Mouse (Mus musculus): ENCODE data around the gene Lrpap1. TPM values are rescaled to one million over a fixed set of nuclear protein-coding genes. Genes with fewer than 3 reads are reported as not detected.
A peak's percentile ranks its signal among the peaks of the same experiment; 100 is the strongest.

Lrpap1 gene
- polyA plus RNA-seq, 1 experiment from 2014 or later = 119 TPM

DNA sequence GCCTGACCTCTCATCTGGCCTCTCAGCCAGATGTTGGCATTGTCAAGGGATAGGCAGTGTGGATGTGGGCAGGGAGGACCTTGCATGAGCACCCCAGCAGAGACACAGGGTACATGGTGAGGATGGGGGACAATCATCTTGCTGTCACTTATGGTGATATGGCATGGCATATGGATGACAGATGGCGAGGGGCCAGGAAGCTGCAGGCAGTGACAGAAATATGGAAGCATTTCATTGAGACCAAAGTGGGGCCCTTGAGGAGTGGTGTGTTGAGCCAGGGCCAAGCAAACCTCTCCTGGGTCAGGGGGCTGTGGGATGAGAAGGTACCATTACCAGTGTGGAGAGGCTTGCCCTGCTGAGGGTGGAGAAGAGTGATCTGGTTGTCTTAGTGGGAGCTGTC, 29.2 kb downstream of the Lrpap1 start:
- WGBS = 82% methylated on average over 1 of the region's 1 CpGs
- H3K4me1 ChIP-seq = no peaks in the 10 kb centered on the region
- no peak for ATAC-seq (ENCODE audit: low FRiP score, low read depth)

DNA sequence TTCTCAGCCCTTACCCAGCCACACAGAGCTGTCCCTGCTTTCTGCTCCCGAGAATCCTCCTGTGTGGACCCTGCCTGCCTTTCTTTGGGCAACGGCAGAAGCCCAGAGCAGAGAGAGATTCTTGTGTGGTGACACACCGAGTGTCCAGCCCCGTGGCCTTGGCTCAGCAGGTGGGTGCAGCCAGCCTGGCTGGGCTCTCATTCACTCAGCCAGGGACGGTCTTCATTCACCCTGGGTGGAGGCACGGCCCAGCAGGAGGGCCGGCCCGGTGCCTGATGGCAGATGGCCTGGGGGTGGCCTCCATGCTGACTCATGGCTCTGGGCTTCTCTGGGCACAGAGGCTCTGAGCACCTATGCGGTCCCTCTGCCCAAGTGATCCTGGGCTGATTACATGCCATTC, 31.6 kb downstream of the Lrpap1 start:
- no peak for ATAC-seq (ENCODE audit: low FRiP score, low read depth)
- Histone ChIP-seq H3K9me3 (no peaks in the 10 kb centered on the region), H3K27ac (no peak overlapping the region), H3K36me3 (no peaks in the 10 kb centered on the region), H3K9ac (no peak overlapping the region), H3K4me2 (replicated peaks) (no peak overlapping the region), H3K4me1 (peaks cover 6% of the 10 kb centered on the region), H3K27me3 (replicated peaks) (peaks cover 9% of the 10 kb centered on the region), H3K4me3 (no peak overlapping the region)
- 69% methylated on average over 9 of the region's 9 CpGs for WGBS

More for the DNA sequence above, 29.2 kb downstream of the Lrpap1 start:
- Histone ChIP-seq H3K27ac (no peak overlapping the region), H3K4me2 (replicated peaks) (no peak overlapping the region), H3K4me3 (no peak overlapping the region), H3K9me3 (no peaks in the 10 kb centered on the region), H3K27me3 (replicated peaks) (peaks cover 16% of the 10 kb centered on the region), H3K9ac (no peak overlapping the region), H3K36me3 (no peaks in the 10 kb centered on the region)

DNA sequence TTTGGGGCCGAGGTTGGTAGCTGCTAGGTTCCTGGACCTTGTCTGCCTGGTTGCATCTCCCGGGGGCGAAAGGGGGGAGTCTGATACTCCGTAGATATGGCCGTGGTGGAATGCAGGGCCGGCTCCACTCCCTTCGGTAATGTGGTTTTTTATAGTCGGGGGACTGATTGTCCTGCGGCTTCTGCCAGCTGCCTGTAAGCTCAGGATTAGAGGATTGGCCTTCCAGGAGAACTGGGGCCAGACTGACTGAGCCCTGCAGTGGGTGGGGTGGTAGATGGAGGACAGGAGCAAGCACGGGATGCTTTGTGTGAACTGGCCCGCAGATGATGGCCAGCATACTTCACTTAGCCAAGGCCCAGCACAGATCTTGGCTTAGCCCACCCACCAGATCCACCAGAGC, 32.3 kb downstream of the Lrpap1 start:
- WGBS = 71% methylated on average over 11 of the region's 11 CpGs
- ATAC-seq (ENCODE audit: low FRiP score, low read depth) = no peak
- no peaks in the 10 kb centered on the region for H3K36me3 ChIP-seq
- peaks cover 1% of the 10 kb centered on the region; the same call in 1 of the 2 replicates for H3K27me3 ChIP-seq (replicated peaks)
- H3K4me2 ChIP-seq (replicated peaks) = no peak overlapping the region
- H3K9me3 ChIP-seq = no peaks in the 10 kb centered on the region
- H3K4me3 ChIP-seq = no peak overlapping the region
- H3K4me1 ChIP-seq = peaks cover 6% of the 10 kb centered on the region
- no peak overlapping the region for H3K9ac ChIP-seq
- no peak overlapping the region for H3K27ac ChIP-seq

DNA sequence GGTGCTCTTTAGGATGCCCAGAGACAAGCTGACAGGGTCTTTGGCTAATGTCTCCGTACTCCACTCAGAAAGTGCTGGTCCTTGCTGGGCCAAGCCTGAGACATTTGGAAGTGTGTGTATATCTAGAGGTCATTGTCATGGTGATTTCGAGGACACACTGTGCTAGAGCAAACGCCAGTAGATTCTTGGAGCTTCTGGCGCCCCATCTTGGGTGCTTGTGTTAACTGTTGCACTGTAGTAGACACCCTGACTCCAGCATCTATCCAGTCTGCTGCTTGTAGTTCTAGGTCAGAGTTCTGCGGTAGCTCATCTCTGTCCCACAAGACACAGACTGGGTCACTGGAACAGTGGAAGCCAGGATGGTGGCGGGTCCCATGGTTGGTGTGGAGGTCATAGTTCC, 33.7 kb downstream of the Lrpap1 start:
- H3K4me2 ChIP-seq (replicated peaks) = no peak overlapping the region
- H3K9ac ChIP-seq = no peak overlapping the region
- H3K36me3 ChIP-seq = no peaks in the 10 kb centered on the region
- H3K4me1 ChIP-seq = peaks cover 6% of the 10 kb centered on the region
- no peak for ATAC-seq (ENCODE audit: low FRiP score, low read depth)
- no peaks in the 10 kb centered on the region for H3K9me3 ChIP-seq
- H3K27ac ChIP-seq = no peak overlapping the region
- no peaks in the 10 kb centered on the region for H3K27me3 ChIP-seq (replicated peaks)
- no peak overlapping the region for H3K4me3 ChIP-seq
- WGBS = 91% methylated on average over 6 of the region's 6 CpGs

DNA sequence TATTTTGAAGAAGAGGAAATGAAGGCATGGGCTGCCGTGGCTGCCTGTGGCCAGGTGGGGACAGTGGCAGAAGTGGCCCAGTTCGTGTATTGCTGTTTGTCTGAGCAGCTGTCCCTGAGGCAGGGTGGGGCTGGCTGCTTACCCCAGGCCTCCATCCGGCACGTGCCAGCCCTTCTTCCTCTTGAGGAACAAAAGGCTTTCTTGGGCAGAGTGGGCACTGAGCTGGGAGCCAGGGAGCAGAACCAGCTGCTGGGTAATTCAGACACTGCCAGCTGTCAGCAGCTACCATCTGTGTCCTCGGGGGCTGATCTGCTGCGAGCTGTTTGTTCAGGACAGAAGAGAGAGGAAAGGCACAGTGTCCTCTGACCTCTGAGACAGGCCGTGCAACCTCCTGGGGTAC, 34.6 kb downstream of the Lrpap1 start:
- no peaks in the 10 kb centered on the region for H3K27me3 ChIP-seq (replicated peaks)
- no peak overlapping the region for H3K27ac ChIP-seq
- no peak overlapping the region for H3K9ac ChIP-seq
- 47% methylated on average over 7 of the region's 7 CpGs for WGBS
- H3K4me2 ChIP-seq (replicated peaks) = no peak overlapping the region
- no peaks in the 10 kb centered on the region for H3K36me3 ChIP-seq
- H3K9me3 ChIP-seq = no peaks in the 10 kb centered on the region
- peaks cover 6% of the 10 kb centered on the region for H3K4me1 ChIP-seq
- H3K4me3 ChIP-seq = no peak overlapping the region
- ATAC-seq (ENCODE audit: low FRiP score, low read depth) = 0 out of 2 replicates have a peak, but pooled peaks have one; percentile 33

DNA sequence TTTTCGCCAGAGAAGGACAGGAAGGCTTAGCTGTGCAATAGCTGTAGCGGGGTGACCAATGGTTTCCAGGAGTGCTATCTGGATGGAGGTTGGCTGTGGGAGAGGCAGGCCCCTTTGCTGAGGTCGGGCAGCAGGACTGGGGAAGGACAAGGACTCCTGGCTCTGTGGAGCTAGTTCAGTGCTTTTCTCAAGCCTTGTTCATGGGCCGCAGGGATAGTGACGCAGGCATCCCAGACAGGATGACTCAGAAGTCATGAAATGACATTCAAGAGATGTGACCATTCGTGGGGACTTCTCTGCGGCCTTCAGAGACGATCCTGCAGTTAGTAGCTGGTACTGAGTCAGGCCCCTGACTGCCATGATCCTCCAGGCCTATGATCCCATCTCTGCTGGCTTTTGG, 35.3 kb downstream of the Lrpap1 start:
- H3K9ac ChIP-seq = no peak overlapping the region
- no peak overlapping the region for H3K4me3 ChIP-seq
- H3K9me3 ChIP-seq = no peaks in the 10 kb centered on the region
- peaks cover 6% of the 10 kb centered on the region for H3K4me1 ChIP-seq
- no peak overlapping the region for H3K4me2 ChIP-seq (replicated peaks)
- ATAC-seq (ENCODE audit: low FRiP score, low read depth) = no peak
- no peaks in the 10 kb centered on the region for H3K27me3 ChIP-seq (replicated peaks)
- no peaks in the 10 kb centered on the region for H3K36me3 ChIP-seq
- 87% methylated on average over 8 of the region's 8 CpGs for WGBS
- H3K27ac ChIP-seq = no peak overlapping the region

DNA sequence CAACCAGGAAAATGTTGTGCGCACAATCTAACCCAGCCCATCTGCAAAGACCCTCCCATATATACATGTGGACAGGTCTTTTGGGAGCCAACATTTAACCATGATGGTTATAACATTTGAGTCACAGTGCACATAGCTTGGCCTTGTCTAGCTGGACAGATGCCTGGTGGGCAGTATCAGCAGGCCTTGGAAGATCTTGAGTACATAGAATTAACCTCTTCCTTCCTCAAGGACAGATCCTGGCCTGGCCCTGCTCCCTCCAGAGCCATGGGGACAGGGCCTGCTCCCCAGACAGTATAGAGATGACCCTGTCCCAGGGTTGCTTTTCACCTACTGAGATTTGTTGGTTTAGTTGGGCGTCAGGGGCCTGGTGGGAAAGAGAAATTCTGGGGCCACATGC, 35.7 kb downstream of the Lrpap1 start:
- no peak for ATAC-seq (ENCODE audit: low FRiP score, low read depth)
- no peaks in the 10 kb centered on the region for H3K36me3 ChIP-seq
- H3K4me2 ChIP-seq (replicated peaks) = no peak overlapping the region
- H3K9ac ChIP-seq = no peak overlapping the region
- WGBS = 94% methylated on average over 2 of the region's 2 CpGs
- H3K4me1 ChIP-seq = peaks cover 6% of the 10 kb centered on the region
- no peak overlapping the region for H3K4me3 ChIP-seq
- no peaks in the 10 kb centered on the region for H3K27me3 ChIP-seq (replicated peaks)
- no peak overlapping the region for H3K27ac ChIP-seq
- no peaks in the 10 kb centered on the region for H3K9me3 ChIP-seq

DNA sequence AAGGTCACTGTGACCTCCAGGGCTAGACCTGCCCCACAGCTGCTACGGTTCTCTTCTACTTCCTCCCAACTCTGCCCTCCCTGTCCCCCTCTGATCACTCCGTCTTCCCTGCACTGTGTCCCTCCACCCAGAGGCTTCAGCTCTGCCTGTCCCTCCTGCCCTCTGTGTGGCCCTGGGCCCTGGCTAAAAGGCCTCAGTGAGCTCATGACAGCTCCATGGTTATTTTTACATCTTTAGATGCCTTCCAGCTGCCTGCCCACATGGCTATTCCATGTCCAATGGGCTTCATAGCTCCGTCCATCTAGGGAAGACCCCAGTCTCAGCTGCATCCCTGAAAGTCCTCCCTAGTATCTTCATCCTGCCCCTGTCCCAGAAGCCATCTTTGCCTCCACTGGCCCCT, 45.5 kb downstream of the Lrpap1 start:
- Histone ChIP-seq H3K9me3 (no peaks in the 10 kb centered on the region), H3K27ac (no peak overlapping the region), H3K4me2 (replicated peaks) (no peak overlapping the region), H3K4me3 (no peak overlapping the region), H3K36me3 (no peaks in the 10 kb centered on the region), H3K9ac (no peak overlapping the region), H3K4me1 (peaks cover 14% of the 10 kb centered on the region), H3K27me3 (replicated peaks) (peaks cover 32% of the 10 kb centered on the region)
- 83% methylated on average over 3 of the region's 3 CpGs for WGBS
- ATAC-seq (ENCODE audit: low FRiP score, low read depth) = no peak

DNA sequence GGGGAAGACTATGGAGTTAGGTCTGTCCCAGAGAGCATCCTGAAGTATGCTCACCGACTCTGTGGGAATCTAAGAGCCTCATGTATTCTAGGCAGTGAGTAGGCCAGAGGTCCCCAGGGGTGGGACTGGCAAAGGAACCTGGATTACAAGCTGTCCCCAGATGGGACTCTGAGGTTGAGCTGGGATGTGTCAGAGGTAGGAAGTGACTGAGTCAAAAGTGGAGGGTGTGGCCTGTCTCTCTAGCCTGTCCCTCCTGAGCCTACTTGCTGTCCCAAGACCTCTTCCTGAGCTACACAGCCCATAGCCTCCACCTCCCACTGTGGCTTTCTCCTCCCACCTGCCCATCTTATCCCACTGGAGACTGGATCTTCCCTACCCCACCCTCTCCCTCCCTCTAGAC, 47.4 kb downstream of the Lrpap1 start:
- no peak overlapping the region for H3K4me3 ChIP-seq

DNA sequence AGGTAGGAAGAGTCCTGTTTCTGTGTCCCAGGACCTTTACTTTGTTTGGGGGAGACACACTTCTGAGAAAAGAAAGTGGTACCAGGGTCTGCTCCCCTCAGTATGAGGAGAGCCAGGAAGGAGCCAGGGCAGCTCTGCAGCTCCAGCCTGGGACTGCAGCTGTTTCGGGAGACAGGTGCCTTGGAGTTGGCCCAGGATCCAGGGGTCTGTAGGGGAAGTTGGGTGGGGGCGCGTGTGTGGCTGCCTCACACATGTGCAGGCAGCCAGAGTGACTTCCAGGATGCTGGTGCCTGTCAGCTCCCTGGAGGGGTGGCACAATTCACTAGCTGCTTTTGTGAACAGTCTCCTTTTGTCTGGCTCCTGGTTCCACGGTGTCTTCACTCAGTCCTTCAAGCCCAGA, 48.0 kb downstream of the Lrpap1 start:
- Histone ChIP-seq H3K27ac (no peak overlapping the region), H3K27me3 (replicated peaks) (peaks cover 38% of the 10 kb centered on the region), H3K4me3 (peak overlapping the region; percentile 51), H3K4me1 (peaks cover 14% of the 10 kb centered on the region), H3K9ac (no peak overlapping the region), H3K4me2 (replicated peaks) (peak overlapping the region; percentile 97), H3K36me3 (no peaks in the 10 kb centered on the region), H3K9me3 (no peaks in the 10 kb centered on the region)
- WGBS = 26% methylated on average over 4 of the region's 4 CpGs
- no peak for ATAC-seq (ENCODE audit: low FRiP score, low read depth)

More for the DNA sequence above, 47.4 kb downstream of the Lrpap1 start:
- Histone ChIP-seq H3K9me3 (no peaks in the 10 kb centered on the region), H3K36me3 (no peaks in the 10 kb centered on the region), H3K27me3 (replicated peaks) (peaks cover 38% of the 10 kb centered on the region), H3K4me2 (replicated peaks) (0 out of 2 replicates have a peak overlapping the region, but pooled peaks have one; percentile 97), H3K9ac (no peak overlapping the region), H3K4me1 (peaks cover 14% of the 10 kb centered on the region), H3K27ac (no peak overlapping the region)
- 66% methylated on average over 1 of the region's 1 CpGs for WGBS
- no peak for ATAC-seq (ENCODE audit: low FRiP score, low read depth)

DNA sequence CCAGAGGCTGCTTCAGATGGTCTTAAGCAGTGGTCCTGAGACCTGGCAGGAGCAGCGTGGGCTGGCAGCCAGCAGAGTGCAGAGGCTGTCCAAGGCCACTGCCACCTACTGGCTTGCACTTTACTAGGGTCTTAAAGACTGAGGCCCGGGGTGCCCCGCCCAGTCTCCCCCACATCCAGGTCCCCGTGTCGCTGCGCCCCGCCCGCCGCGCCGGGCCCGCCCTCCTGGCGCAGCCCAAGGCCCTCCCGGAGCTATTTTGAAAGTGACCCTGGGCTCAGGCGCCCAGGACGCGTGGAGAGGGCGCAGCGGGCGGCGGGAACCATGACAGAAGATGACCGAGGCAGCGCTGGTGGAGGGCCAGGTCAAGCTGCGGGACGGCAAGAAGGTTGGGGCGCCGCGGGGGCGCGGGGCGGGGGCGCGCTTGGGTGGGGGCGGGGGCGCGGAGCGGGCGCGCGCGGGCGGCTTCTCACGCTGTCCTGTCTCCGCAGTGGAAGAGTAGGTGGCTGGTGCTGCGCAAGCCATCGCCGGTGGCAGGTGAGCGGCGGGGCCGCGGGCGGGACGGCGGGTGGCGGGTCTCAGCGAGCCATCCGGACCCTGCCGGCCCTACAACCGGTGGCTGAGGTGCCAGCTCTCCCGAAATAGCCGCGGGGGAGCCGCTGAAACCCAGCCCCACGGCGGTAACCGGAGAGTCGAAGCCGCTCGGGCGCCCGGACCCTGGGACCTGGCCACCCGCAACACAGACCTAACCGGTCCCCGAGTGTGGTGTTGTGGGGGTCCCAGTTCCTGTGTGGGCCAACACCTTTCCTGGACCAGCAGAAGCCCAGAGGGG, 48.7 kb downstream of the Lrpap1 start, which contains the start of gene Dok7:
Dok7 (plus strand) TSS at position 163 of the 829 bp plus-strand sequence.
- WGBS = under 1% methylated on average over 66 of the region's 74 CpGs
- Histone ChIP-seq H3K9me3 (no peaks in the 10 kb centered on the region), H3K4me1 (peaks cover 14% of the 10 kb centered on the region), H3K4me3 (peak within 1 kb of the TSS; percentile 51), H3K9ac (peak within 1 kb of the TSS; percentile 64), H3K36me3 (no peaks in the 10 kb centered on the region), H3K27ac (no peak within 1 kb of the TSS), H3K27me3 (replicated peaks) (peaks cover 38% of the 10 kb centered on the region), H3K4me2 (replicated peaks) (peak within 1 kb of the TSS; percentile 97)
- ATAC-seq (ENCODE audit: low FRiP score, low read depth) = peak; percentile 58; the same call in 1 of the 2 replicates

DNA sequence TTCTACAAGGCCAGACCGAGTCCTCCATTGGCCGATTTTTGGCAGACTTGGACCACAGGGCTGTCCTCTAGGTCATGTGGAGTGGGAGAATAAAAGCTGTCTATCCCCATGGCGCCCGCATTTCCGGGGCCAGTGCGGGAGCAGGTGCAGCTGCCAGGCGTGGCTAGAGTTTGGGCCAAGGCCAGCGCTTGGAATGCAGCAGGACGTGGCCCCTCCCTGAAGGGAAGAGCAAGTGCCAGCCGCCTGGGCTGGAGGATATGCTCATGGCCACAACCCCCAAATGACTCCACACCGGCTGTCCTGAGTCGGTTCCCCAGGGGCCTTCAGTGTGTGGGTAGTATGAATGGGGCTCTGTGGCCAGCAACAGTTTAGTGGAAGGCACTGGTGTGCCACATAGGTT, 50.5 kb downstream of the Lrpap1 start:
- WGBS = 78% methylated on average over 12 of the region's 12 CpGs
- Histone ChIP-seq H3K4me1 (peaks cover 14% of the 10 kb centered on the region), H3K4me2 (replicated peaks) (no peak overlapping the region), H3K9ac (no peak overlapping the region), H3K4me3 (no peak overlapping the region), H3K9me3 (no peaks in the 10 kb centered on the region), H3K36me3 (no peaks in the 10 kb centered on the region), H3K27me3 (replicated peaks) (peaks cover 36% of the 10 kb centered on the region), H3K27ac (no peak overlapping the region)
- ATAC-seq (ENCODE audit: low FRiP score, low read depth) = no peak

DNA sequence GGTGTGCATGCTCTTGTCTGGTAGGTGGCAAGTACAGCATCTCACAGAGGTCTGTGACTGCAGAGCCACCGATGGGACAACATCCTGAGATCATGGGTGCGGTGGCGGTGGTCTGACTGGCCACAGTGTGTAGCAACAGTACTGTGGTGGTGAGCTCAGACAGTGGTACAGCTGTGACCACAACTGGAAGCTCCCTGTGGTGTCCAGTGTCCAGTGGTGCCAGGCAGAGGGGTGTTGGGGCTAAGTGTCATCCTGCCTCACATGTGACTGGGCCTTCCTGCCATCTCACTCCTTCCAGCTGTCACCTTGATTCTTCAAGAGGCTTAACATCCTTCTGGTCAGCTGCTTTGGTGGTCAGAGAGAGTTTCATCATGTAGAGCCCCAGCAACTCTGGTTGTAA, 50.9 kb downstream of the Lrpap1 start:
- H3K27ac ChIP-seq = no peak overlapping the region
- no peak for ATAC-seq (ENCODE audit: low FRiP score, low read depth)
- no peak overlapping the region for H3K4me2 ChIP-seq (replicated peaks)
- no peaks in the 10 kb centered on the region for H3K9me3 ChIP-seq
- H3K36me3 ChIP-seq = no peaks in the 10 kb centered on the region
- peaks cover 34% of the 10 kb centered on the region for H3K27me3 ChIP-seq (replicated peaks)
- H3K4me3 ChIP-seq = no peak overlapping the region
- H3K9ac ChIP-seq = no peak overlapping the region
- H3K4me1 ChIP-seq = peaks cover 14% of the 10 kb centered on the region
- WGBS = 86% methylated on average over 3 of the region's 3 CpGs

Measured in neural tube, embryonic 12.5 days (tissue).